Mouse (Mus musculus) testis, adult 2 months (tissue): ENCODE results near the gene Adamts7. TPM values are rescaled to one million over a fixed set of nuclear protein-coding genes. Genes with fewer than 3 reads are reported as not detected.

ENCODE experiments used
- H3K27ac ChIP-seq: fragments of 200-500 bp; 2 replicates; pipeline ENCODE4 v1.5.1; 2012; ENCODE audit warnings: low read depth, low read length; ENCODE audit not compliant: control insufficient read depth, insufficient read depth
- H3K27me3 ChIP-seq: fragments of 200-500 bp; 2 replicates; pipeline ENCODE4 v1.6.1; 2012; ENCODE audit warnings: mild to moderate bottlenecking, low read length, moderate library complexity; ENCODE audit not compliant: control insufficient read depth, insufficient read depth
- H3K36me3 ChIP-seq: fragments of 200-500 bp; 2 replicates; pipeline ENCODE4 v1.6.1; 2012; ENCODE audit warnings: mild to moderate bottlenecking, low read length; ENCODE audit not compliant: control insufficient read depth, insufficient read depth
- H3K4me1 ChIP-seq: fragments of 200-500 bp; 2 replicates; pipeline ENCODE4 v1.6.1; 2012; ENCODE audit warnings: low read length; ENCODE audit not compliant: control insufficient read depth, insufficient read depth
- H3K4me3 ChIP-seq: fragments of 200-500 bp; 2 replicates; pipeline ENCODE4 v1.5.1; 2012; ENCODE audit warnings: low read depth, mild to moderate bottlenecking, low read length, moderate library complexity, mixed read lengths; ENCODE audit not compliant: control insufficient read depth
- CTCF ChIP-seq: fragments of 200-500 bp; IDR thresholded peaks from 2 replicates; pipeline ENCODE4 v1.5.1; 2012; ENCODE audit warnings: low read depth, mild to moderate bottlenecking, inconsistent platforms, low read length, moderate library complexity; ENCODE audit not compliant: control insufficient read depth, insufficient read depth, insufficient replicate concordance
- POLR2A ChIP-seq: fragments of 200-500 bp; IDR thresholded peaks from 2 replicates; pipeline ENCODE4 v1.6.1; 2012; ENCODE audit warnings: low read depth, mild to moderate bottlenecking, inconsistent platforms, low read length, moderate library complexity; ENCODE audit not compliant: control insufficient read depth
- polyA plus RNA-seq: library from polyadenylated mRNA; depleted of rRNA; stranded (reverse); fragments of >200 nt; gene quantifications from 2 replicates; pipeline ENCODE4 v1.2.3, GENCODE M21; 2012

Gene Adamts7
- polyA plus RNA-seq, 1 experiment = 5.3 TPM

GRCm38 (mm10) chr9:90208655-90209054 lies 45.8 kb downstream of the Adamts7 start:
- Histone ChIP-seq H3K27me3 (no peaks in the 10 kb centered on the region), H3K4me1 (no peaks in the 10 kb centered on the region; the same call in 1 of the 2 replicates), H3K36me3 (no peaks in the 10 kb centered on the region), H3K27ac (no peak overlapping the region), H3K4me3 (no peak overlapping the region)
- TF ChIP-seq POLR2A = no peak
- no peak for TF ChIP-seq CTCF

- no peak for TF ChIP-seq CTCF
- no peak for TF ChIP-seq POLR2A
- Histone ChIP-seq H3K4me1 (no peaks in the 10 kb centered on the region; the same call in 1 of the 2 replicates), H3K36me3 (no peaks in the 10 kb centered on the region), H3K4me3 (no peak overlapping the region), H3K27me3 (no peaks in the 10 kb centered on the region), H3K27ac (no peak overlapping the region)
Measured at GRCm38 (mm10) chr9:90213127-90213526, 50.3 kb downstream of the Adamts7 start.

GRCm38 (mm10) chr9:90216259-90217001 lies 53.6 kb downstream of the Adamts7 start:
- Histone ChIP-seq H3K4me3 (no peak overlapping the region), H3K36me3 (no peaks in the 10 kb centered on the region), H3K27ac (no peak overlapping the region), H3K27me3 (no peaks in the 10 kb centered on the region), H3K4me1 (no peaks in the 10 kb centered on the region; the same call in 1 of the 2 replicates)
- no peak for TF ChIP-seq CTCF
- no peak for TF ChIP-seq POLR2A

- no peaks in the 10 kb centered on the region for H3K4me1 ChIP-seq
- H3K27ac ChIP-seq = no peak overlapping the region
- H3K27me3 ChIP-seq = no peaks in the 10 kb centered on the region
- no peaks in the 10 kb centered on the region for H3K36me3 ChIP-seq
- TF ChIP-seq CTCF (no peak), POLR2A (no peak)
- H3K4me3 ChIP-seq = no peak overlapping the region
Measured at GRCm38 (mm10) chr9:90217501-90217900, 54.6 kb downstream of the Adamts7 start.

GRCm38 (mm10) chr9:90222275-90222674 lies 59.4 kb downstream of the Adamts7 start:
- H3K4me1 ChIP-seq = no peaks in the 10 kb centered on the region
- H3K36me3 ChIP-seq = no peaks in the 10 kb centered on the region
- H3K4me3 ChIP-seq = no peak overlapping the region
- no peak overlapping the region for H3K27ac ChIP-seq
- no peaks in the 10 kb centered on the region for H3K27me3 ChIP-seq
- no peak for TF ChIP-seq POLR2A
- no peak for TF ChIP-seq CTCF

GRCm38 (mm10) chr9:90226081-90226741 lies 63.3 kb downstream of the Adamts7 start:
- no peak overlapping the region for H3K4me3 ChIP-seq
- no peak overlapping the region for H3K27ac ChIP-seq
- H3K4me1 ChIP-seq = no peaks in the 10 kb centered on the region
- H3K27me3 ChIP-seq = no peaks in the 10 kb centered on the region
- no peaks in the 10 kb centered on the region for H3K36me3 ChIP-seq
- TF ChIP-seq POLR2A = no peak

GRCm38 (mm10) chr9:90226742-90227096 lies 63.9 kb downstream of the Adamts7 start:
- Histone ChIP-seq H3K4me3 (no peak overlapping the region), H3K4me1 (no peaks in the 10 kb centered on the region), H3K27me3 (no peaks in the 10 kb centered on the region), H3K36me3 (no peaks in the 10 kb centered on the region), H3K27ac (no peak overlapping the region)
- TF ChIP-seq POLR2A = no peak
- no peak for TF ChIP-seq CTCF
